Mouse (Mus musculus): ENCODE data around the gene Slc24a3.
A peak's percentile ranks its signal among the peaks of the same experiment; 100 is the strongest.

The Slc24a3 gene

DNA sequence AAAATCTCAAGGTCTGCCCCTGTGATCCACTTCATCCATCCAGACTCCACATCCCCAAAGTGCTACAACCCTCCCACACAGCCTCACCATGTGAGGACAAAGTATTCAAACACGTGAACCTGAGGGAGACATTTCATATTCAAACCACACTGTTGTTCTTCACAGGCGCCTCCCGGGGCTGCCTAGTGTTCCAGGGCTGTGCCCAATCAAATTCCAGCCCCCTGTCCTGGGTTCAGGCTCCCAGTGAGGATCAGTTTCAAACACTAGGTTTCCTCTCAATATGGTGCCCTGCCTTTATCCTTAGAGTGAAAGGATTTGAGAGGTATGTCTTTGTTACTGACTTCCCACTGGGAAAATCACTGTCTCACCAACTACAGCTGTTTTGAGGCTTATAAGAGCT is 488.6 kb downstream of the Slc24a3 start:
- no peak for DNase-seq

DNA sequence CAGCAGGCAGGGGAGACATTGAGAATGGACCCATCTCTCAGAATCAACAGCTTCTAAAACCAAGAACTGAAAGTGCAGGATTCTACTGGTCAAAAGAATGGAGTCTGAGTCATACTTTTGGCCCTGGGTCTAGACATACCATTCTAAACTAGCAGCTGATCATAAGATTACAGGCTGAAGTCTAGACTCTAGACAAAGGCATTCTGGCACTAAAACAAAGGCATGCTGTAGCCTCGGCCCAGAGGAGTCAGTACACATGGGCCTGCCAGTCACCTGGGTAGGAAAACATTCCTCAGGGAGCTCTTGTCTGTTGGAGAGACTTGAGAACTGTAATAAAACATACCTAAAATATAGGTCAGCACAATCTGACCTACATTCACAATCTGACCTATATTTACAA is 489.2 kb downstream of the Slc24a3 start:
- no peak for DNase-seq

DNA sequence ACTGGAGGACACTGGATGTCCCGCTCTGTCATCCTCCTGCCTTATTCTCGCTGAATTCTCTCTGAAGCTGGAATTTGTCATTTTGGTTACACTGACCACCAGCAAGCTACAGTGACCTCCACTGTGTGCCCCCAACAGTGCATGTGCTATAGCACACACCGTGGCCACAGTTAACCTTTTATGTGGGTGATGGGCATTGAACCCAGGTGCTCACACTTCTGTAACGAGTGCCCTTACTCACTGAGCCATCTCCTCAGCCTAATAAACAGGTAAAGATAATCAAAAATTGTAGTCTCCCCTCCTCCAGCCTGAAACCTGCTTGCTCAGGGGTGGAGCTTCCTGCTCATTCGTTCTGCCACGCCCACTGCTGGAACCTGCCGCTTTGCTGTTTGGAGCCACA is 493.7 kb downstream of the Slc24a3 start:
- no peak for DNase-seq

DNA sequence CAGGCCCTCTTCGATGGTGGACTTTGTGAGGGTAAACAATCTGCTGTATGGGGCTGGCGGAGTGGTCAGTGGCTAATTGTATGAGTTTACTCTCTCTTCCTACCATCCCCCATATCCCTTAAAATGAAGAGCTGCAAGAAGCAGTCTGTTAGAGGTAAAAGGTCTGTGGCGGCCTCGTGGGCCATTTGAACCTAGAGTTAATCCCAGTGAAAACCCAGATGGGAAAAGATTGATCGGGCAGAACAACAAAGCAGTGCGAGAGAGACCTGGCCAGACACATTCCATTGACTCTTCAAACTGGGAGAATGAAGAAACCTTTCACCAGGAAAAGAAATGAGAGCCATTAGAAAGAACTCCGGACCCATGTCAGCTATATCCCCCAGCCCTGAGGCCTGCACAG is 496.3 kb downstream of the Slc24a3 start:
- no peak for DNase-seq

DNA sequence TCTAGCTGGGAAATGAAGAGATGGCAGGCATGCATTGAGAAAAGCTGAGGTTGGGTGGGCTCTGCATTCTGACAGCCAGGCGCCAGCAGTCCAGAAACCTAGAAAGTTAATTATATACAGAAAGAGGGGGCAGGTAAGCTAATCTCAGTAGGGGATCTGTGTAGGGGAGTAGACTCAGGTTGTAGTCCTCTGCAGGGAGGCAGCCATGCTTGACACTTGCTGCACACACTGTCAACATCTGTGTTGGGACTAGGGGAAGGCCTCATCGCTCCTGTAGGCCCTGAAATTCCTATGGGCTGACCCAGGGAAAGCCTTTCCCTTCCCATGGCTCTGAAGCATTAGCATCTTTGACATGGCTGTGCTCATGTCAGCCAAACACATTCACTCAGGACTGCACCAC is 496.8 kb downstream of the Slc24a3 start:
- no peak for DNase-seq

DNA sequence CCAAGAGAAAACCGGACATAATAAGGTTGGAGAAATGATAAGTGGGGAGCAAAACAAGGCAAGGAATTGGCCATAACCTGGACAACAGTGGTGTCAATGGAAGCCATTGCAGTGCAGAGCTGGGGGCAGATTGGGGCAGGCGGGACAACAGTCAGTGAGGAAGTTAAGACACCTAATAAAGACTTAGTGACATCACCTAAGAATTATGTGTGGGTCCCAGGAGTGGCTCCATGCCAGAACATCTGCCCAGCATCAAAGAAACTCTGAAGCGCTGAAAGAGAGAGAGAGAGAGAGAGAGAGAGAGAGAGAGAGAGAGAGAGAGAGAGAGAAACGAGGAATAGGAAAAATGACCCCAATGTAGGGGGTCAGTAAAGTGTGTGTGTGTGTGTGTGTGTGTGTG is 500.6 kb downstream of the Slc24a3 start:
- no peak for DNase-seq

DNA sequence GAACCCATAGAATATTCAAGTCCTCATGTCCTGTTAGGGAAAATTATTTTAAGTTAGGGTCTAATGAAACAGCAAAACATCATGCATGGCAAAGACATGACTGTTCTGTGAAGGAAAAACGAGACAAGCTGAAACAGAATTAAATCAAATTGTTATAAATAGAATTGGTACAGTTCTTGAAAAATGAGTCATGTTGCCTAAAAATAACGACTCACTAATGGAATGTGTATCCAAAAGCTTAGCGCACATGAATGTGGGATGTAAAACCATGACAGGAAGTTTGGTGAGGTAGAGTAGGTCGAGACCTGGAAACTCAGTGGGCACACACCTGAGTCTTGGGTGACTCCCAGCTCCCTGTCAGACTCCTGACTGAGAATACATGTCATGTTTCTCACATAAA is 502.6 kb downstream of the Slc24a3 start:
- no peak for DNase-seq

DNA sequence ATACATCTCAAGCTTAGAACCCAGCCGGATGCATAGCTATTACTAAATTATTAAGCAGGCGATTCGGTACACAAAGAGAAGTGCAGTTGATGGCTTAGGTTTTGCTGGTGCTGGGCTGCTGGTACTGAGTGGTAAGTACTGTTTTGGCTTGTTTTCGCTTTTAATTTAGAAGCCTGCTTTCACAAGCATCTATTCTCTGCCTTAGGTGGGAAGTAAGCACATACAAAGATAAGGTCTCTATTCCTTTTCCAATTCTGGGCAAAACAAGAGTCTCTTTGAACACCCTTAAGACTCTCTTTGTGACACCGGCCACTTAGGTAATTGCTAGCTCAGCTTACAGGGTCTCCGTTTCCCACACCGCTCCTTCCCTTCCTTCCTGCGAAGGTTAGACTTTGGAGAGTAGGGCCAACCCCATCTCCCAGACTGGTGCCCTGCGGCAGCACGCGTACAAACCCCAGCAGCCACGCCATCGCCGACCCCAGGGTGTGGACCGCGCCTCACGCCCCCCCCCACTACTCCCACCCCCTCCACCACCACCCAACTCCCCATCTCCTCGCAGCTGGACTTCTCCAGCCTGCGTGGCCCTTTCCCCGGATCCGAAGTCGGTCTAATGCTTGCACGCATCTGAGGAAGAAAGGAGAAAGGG is 507.1 kb downstream of the Slc24a3 start:
- no peak for DNase-seq

DNA sequence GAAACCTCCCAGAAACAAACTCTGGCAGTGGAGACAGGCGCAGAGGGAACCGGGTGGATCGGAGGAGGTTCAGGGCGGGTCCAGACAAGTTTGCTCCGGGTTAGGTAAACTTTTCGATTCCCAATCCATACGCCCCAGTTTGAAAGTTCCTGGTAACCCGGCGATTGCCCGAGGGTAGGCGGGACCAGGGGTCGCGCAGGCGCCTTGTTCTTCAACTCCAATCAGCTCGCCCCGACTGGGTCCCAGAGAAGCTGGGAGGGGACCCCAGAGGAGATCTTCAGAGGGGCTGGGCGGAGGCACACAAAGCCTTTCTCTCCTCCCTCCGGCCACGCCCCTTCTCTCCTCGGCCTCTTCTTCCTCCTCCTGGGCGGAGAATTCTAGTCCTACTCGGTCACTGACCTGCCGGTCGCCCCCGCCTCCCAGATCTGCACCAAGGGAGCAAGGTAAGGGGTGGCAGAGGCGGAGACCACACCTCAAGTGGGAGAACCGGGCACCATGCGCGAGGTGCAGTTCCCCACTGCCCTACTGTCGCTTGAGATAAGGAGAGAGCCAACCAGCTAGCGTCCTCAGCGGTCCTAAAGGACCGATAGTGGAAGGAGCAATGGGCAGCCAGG is 507.7 kb downstream of the Slc24a3 start, which contains the start of gene Rin2:
Gene Rin2, plus strand, starts transcription at position 74 of the 614 bp plus-strand sequence.
- DNase-seq: peak; percentile 14 to 17

DNA sequence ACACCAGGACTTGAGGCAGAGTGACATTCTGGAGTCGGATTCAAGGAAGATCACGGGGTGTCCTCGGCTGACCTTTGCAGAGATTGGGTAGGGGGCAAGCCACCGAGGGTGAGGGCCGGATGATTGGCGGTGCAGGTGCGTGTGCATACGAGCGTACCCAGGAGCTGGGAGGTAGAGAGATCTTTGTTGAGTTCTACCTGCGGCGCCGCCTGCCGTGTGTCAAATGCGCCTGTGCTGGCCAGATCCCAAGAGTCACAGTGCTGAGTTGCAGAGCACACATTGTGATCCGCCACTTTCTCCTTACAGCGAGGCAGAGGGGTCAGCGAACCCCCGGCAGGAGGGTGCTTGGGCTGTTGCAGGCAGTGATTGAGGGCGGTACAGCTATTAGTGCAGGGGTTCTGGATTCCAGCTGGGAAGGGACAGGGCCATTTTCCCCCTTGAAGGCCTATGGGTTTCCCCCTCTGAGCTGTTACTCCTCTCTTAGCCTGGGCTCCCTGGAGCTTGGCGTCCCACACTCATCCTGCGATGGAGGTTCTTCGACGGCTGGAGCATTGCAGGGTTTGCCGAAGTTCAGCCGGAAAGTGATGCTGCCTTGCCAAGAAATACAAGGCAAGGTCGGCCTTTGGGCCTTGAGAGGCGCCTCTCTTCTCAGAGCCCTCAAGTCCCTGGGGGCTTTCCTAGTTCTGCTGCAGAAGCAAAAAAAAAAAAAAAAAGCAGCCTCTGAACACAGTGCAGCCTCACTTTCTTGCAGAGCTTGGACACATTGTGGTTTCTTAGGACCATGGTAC is 508.4 kb downstream of the Slc24a3 start:
- peak; percentile 35 to 39 for DNase-seq

DNA sequence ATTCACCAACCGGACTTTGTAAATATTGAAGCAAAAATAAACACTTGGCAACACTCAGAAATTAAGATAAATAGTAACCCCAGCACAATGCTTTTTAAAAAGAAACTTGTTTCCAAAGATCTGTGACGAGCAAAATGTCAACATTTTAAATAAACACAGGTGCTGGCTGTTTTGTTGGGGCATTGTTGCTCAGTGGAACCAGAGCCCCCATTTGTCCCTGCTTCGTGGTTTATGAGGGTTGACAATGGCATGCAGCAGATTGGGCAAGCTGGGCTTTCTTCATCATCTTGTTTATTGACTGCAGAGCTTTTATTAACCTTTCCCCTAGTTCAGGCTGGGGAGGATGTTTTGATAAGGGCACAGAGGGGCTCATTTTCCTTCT is 509.0 kb downstream of the Slc24a3 start:
- DNase-seq: no peak

DNA sequence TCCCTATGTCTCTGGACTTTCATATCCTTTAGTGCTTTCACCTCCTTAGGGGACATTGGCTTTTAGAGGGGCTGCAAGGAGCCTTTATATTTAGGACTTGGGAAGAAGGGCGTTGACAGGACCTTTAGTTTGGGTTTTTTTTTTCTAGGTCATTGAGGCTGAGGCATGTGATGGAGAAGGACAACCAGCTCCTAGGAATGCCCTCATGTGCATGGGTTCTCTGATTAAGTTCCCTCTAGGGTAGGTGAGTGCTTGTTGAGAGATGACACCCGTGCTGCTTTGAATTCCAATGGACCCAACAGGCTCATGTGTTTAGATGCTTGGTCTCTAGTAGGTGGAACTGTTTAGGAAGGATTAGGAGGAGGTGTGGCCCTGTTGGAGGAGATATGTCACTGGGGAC is 509.4 kb downstream of the Slc24a3 start:
- DNase-seq: no peak

DNA sequence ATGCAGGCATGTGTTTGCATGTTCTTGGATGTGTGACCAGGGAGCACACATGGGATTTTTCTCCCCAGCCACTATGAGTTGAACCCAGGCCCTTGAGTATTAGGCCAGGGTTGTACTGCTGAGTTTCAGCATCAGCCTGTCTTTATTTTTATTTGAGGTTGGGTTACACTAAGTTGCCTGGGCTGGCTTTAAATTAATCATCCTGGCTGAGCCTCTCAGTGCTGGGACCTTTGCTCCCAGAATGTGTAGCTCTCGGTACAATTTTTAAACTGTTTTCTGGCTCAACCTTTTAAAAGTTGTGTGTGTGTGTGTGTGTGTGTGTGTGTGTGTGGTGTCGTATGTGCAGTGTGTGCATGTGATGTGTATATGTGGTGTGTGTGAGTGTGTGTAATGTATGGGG is 512.6 kb downstream of the Slc24a3 start:
- no peak for DNase-seq

DNA sequence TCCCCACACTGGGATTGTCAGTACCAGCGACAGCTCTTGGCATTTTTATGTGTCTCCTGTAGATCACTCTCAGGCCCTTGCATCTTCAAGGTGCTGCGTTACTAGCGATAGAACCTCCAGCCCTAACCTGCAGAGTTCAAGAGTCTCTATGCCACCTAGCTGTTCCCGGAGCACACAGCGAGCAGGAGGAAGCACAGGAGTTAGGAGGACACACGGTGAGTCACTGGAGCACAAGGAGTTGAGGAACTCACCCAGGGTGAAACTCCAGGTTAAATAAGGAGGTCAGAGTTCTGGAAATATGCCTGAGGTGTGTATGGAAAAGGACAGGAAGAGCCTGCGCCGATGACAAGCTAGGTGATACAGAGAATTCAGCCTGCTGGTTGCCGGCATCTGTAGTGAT is 513.2 kb downstream of the Slc24a3 start:
- no peak for DNase-seq

DNA sequence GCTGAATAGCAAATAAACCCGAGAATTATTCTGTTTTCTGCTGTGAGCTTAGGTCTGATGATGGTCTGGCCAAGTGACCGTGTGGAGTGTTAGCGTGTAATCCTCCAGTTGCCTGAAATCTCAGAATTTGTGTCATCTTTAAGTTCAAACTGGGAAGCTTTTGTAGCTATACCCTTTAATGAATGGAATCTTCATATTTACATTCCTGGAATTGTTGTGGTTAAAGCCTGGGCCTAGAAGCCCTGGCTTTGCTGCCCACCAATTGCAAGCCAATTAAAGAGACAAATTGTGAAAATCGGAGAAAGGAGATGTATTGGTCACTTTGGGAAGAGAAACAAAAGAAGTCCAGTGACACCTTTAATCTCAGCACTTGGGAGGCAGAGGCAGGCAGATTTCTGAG is 514.1 kb downstream of the Slc24a3 start:
- no peak for DNase-seq

DNA sequence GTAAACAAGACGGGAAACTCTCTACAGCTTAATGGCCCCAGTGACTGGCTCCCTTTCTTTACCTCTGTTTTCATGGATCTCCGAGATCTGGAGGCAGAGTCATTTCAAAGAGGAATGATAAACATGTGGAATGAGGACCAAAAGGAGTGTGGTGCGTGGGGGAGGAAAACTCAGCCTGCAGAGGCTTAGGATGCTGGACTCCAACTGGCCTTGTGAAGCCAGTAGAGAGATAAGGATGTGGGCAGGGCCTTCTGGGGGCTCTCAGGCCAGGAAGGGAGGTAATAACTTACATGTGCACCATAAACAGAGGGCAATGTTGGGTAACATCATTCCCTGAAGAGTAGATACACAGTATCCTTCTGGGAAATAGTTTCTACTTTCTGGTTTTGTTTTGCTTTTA is 515.4 kb downstream of the Slc24a3 start:
- DNase-seq: no peak

DNA sequence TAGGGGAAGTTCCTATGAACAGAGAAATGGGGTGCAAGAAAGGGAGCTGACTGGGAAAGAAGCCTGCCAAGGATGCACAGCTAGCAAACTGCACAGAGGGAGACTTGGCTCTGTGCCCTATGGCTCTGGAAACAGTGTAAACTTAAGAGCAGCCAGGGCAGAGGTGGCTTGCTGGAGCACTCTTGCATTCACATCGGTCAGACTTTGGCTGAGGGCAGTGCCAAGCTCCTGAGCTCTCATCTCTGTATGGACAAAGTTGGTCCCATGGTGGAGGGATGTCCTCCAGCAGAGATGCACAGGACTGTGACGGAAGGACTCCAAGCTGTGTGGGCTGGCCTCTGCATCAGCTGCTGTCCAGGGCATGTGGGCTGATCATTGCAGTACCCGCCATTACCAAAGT is 516.0 kb downstream of the Slc24a3 start:
- DNase-seq: no peak

DNA sequence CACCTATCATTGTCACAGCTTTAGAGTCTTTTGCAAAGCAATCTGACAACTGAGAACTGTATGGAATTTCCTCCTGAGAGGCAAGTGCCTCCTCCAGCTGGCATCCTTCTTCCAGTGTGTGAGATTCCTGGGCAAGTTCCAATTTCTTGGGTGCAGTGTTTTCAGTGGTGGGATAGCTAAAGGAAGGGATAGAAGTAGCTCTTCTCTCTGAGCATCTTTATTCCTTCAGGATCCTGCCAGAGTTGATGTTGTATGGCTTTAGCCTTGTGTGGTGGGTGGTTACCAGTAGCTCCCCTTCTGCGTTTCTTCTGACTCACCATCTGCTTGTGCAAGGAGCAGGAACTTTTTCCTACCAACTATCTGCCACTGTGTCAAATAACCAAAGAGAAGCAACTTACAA is 516.6 kb downstream of the Slc24a3 start:
- no peak for DNase-seq

DNA sequence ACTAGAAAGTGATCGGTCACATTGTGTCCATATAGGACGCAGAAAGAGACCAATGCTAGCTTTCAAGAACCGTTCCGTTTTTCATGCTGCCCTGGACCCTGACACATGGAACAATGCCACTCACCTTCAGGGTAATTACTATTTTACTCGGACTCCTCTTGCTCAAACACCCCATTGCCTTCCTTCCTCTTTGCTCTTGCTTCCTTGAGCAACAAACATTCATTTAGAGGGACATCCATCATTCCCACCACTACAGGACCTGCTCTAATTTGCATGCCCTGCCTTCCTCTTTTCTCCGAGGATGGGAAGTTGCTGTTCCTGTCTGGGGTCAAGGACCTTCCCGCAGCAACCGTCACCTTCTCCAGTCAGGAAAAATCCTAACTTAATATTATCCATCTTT is 517.3 kb downstream of the Slc24a3 start:
- DNase-seq: no peak

DNA sequence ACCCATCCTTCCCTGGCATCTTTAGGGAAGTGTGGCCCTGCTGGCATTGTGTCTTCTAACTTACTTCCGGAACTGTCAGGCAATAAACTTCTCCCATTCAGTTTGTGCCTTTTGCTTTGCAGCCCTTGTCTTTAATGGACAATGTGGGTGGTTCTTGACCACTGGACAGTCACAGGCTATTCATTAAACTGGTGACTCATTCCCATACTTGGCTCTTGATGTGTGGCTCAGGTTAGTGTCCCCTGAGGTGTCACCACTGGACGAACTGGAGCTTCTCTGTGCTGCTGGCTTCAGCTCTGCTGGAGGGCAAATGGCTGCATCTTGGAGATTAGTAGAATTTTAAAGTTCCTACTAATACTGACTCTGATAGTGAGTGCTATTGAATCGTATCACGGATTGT is 518.5 kb downstream of the Slc24a3 start:
- DNase-seq: no peak

DNA sequence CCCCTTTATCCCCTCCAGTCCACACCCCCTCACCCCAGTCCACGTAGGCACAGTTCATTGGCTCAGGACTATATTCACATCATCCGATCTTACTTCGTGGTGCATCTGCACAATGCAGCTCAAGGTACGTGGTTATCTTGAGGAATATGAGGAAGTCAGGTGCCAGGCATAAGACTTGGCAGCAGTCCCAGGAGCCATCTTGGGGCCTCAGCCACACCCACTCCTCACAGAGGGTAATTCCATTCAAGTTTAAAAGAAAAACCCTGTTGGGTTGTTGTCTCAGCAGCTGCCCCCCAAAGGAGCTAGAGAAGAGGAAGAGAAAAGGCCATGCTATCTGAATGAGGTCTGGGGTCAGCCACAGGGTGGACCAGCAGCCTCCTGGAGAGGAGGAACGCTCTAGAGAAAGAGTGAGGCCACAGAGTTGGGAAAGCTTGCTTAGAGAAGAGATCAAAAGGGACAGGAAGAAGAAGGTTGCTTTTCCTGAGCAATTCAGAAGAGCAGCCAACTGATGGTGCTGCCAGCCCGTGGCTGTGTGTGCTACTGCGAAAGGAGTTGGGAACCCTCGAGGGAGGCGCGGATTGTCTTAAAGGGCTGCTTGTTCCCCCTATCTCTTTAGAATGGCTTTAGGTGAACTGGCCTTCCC is 523.9 kb downstream of the Slc24a3 start:
- no peak for DNase-seq

Data from cerebellum, postnatal 36 days (tissue).